Mouse (Mus musculus): Measurements from ENCODE around the gene Phkg1. TPM values are rescaled to one million over a fixed set of nuclear protein-coding genes. Genes with fewer than 3 reads are reported as not detected.
"Not testable (repeated sequence)": the region's sequence is repeated elsewhere in the genome, so short reads cannot be mapped to it uniquely, and the experiment has no call there.

Gene Phkg1
- 3.2 and 3.7 TPM in 2 replicates for polyA plus RNA-seq (2012; rRNA removed)

GRCm38 (mm10) chr5:129898449-129898848 is at the start of gene Phkg1:
Gene Phkg1 (minus strand): TSS chr5:129898549.
- no peaks in the 10 kb centered on the region for H3K4me1 ChIP-seq (ENCODE audit: control insufficient read depth, insufficient read depth, low read length)
- H3K27me3 ChIP-seq (replicated peaks; ENCODE audit: control insufficient read depth, insufficient read depth, low read length): no peaks in the 10 kb centered on the region
- H3K27ac ChIP-seq (ENCODE audit: insufficient read depth, low read depth, low read length): no peak within 1 kb of the TSS
- H3K4me3 ChIP-seq (ENCODE audit: insufficient read depth, low read depth, low read length): no peak within 1 kb of the TSS
- no peak for DNase-seq
- no peaks in the 10 kb centered on the region for H3K36me3 ChIP-seq (ENCODE audit: control insufficient read depth, insufficient read depth, low read length)
- TF ChIP-seq CTCF (conservative IDR thresholded peaks at IDR 0.05; ENCODE audit: insufficient read depth, insufficient read length, low read depth, low read length) (no peak), POLR2A (IDR thresholded peaks at IDR 0.05; ENCODE audit: low read depth, low read length) (no peak)
- WGBS: 89% methylated on average over 1 of the region's 1 CpGs

- H3K36me3 ChIP-seq (ENCODE audit: control insufficient read depth, insufficient read depth, low read length): no peaks in the 10 kb centered on the region
- DNase-seq: no peak
- TF ChIP-seq CTCF (conservative IDR thresholded peaks at IDR 0.05; ENCODE audit: insufficient read depth, insufficient read length, low read depth, low read length) (no peak), POLR2A (IDR thresholded peaks at IDR 0.05; ENCODE audit: low read depth, low read length) (no peak)
- H3K4me1 ChIP-seq (ENCODE audit: control insufficient read depth, insufficient read depth, low read length): peaks cover 2% of the 10 kb centered on the region; the same call in 1 of the 2 replicates
- no peak overlapping the region for H3K4me3 ChIP-seq (ENCODE audit: insufficient read depth, low read depth, low read length)
- no peak overlapping the region for H3K27ac ChIP-seq (ENCODE audit: insufficient read depth, low read depth, low read length)
- 87% methylated on average over 2 of the region's 2 CpGs for WGBS
- H3K27me3 ChIP-seq (replicated peaks; ENCODE audit: control insufficient read depth, insufficient read depth, low read length): no peaks in the 10 kb centered on the region
Measured at GRCm38 (mm10) chr5:129947528-129948033, 49.2 kb upstream of the Phkg1 start.

- Histone ChIP-seq H3K27ac (ENCODE audit: insufficient read depth, low read depth, low read length) (no peak overlapping the region), H3K4me3 (ENCODE audit: insufficient read depth, low read depth, low read length) (no peak overlapping the region), H3K36me3 (ENCODE audit: control insufficient read depth, insufficient read depth, low read length) (no peaks in the 10 kb centered on the region), H3K4me1 (ENCODE audit: control insufficient read depth, insufficient read depth, low read length) (peaks cover 2% of the 10 kb centered on the region; the same call in 1 of the 2 replicates), H3K27me3 (replicated peaks; ENCODE audit: control insufficient read depth, insufficient read depth, low read length) (no peaks in the 10 kb centered on the region)
- 83% methylated on average over 1 of the region's 1 CpGs for WGBS
- DNase-seq: no peak
- TF ChIP-seq POLR2A (IDR thresholded peaks at IDR 0.05; ENCODE audit: low read depth, low read length) (no peak), CTCF (conservative IDR thresholded peaks at IDR 0.05; ENCODE audit: insufficient read depth, insufficient read length, low read depth, low read length) (no peak)
Measured at GRCm38 (mm10) chr5:129943402-129943801, 45.1 kb upstream of the Phkg1 start.

GRCm38 (mm10) chr5:129942073-129942939 is 44.0 kb upstream of the Phkg1 start:
- peak overlapping the region; percentile 77 for H3K4me3 ChIP-seq (ENCODE audit: insufficient read depth, low read depth, low read length)

GRCm38 (mm10) chr5:129941495-129942045 is 43.2 kb upstream of the Phkg1 start, which contains the start of gene Vkorc1l1:
Gene Vkorc1l1 (plus strand): TSS chr5:129941970.
- WGBS: 2% methylated on average over 59 of the region's 59 CpGs
- H3K4me1 ChIP-seq (ENCODE audit: control insufficient read depth, insufficient read depth, low read length): peaks cover 2% of the 10 kb centered on the region; the same call in 1 of the 2 replicates
- peak; percentile 98 for DNase-seq
- H3K27ac ChIP-seq (ENCODE audit: insufficient read depth, low read depth, low read length): peak within 1 kb of the TSS; percentile 17; the same call in 1 of the 2 replicates
- TF ChIP-seq POLR2A (IDR thresholded peaks at IDR 0.05; ENCODE audit: low read depth, low read length) (no peak), CTCF (conservative IDR thresholded peaks at IDR 0.05; ENCODE audit: insufficient read depth, insufficient read length, low read depth, low read length) (no peak)
- H3K36me3 ChIP-seq (ENCODE audit: control insufficient read depth, insufficient read depth, low read length): no peaks in the 10 kb centered on the region
- H3K4me3 ChIP-seq (ENCODE audit: insufficient read depth, low read depth, low read length): peak within 1 kb of the TSS; percentile 77
- H3K27me3 ChIP-seq (replicated peaks; ENCODE audit: control insufficient read depth, insufficient read depth, low read length): no peaks in the 10 kb centered on the region

More at GRCm38 (mm10) chr5:129942073-129942939, 44.0 kb upstream of the Phkg1 start:
- H3K27ac ChIP-seq (ENCODE audit: insufficient read depth, low read depth, low read length); H3K36me3 ChIP-seq (ENCODE audit: control insufficient read depth, insufficient read depth, low read length); H3K4me1 ChIP-seq (ENCODE audit: control insufficient read depth, insufficient read depth, low read length); H3K27me3 ChIP-seq (replicated peaks; ENCODE audit: control insufficient read depth, insufficient read depth, low read length): not testable (repeated sequence)
- under 1% methylated on average over 53 of the region's 82 CpGs for WGBS
- peak; percentile 20 for DNase-seq

- peak overlapping the region; percentile 50 for H3K4me3 ChIP-seq (ENCODE audit: insufficient read depth, low read depth, low read length)
- 4% methylated on average over 9 of the region's 9 CpGs for WGBS
- peak overlapping the region; percentile 17; the same call in 1 of the 2 replicates for H3K27ac ChIP-seq (ENCODE audit: insufficient read depth, low read depth, low read length)
- TF ChIP-seq CTCF (conservative IDR thresholded peaks at IDR 0.05; ENCODE audit: insufficient read depth, insufficient read length, low read depth, low read length): no peak
- no peak for TF ChIP-seq POLR2A (IDR thresholded peaks at IDR 0.05; ENCODE audit: low read depth, low read length)
- H3K27me3 ChIP-seq (replicated peaks; ENCODE audit: control insufficient read depth, insufficient read depth, low read length): no peaks in the 10 kb centered on the region
- H3K36me3 ChIP-seq (ENCODE audit: control insufficient read depth, insufficient read depth, low read length): no peaks in the 10 kb centered on the region
- DNase-seq: no peak
- H3K4me1 ChIP-seq (ENCODE audit: control insufficient read depth, insufficient read depth, low read length): peaks cover 2% of the 10 kb centered on the region; the same call in 1 of the 2 replicates
Measured at GRCm38 (mm10) chr5:129940736-129941494, 42.6 kb upstream of the Phkg1 start.

Data from kidney, adult 2 months (tissue).